Comparison of ENCODE assay signal across 22 mouse cellular contexts in the genomic region with DNA sequence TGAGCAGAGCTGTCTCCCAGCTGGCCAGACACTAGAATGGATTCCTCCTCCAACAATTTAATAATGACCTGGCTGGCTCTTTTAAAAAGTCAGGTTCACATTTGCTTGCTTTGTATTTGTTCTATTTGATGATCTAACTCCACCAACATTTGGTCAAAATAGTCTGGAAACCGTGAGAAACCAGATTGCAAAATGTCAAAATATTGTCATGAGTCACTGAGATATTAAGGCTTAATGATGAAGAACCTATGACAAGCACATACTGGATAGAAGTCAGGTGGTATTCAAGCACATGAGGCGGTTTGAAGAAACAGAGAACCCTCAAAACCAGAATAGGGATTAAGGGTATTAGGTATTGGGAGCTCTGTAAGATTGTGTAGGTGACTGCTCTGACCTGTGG. TPM values are rescaled to one million over a fixed set of nuclear protein-coding genes. Genes with fewer than 3 reads are reported as not detected.
DNase-seq lines count a peak whose midpoint lies in the region; TF ChIP-seq lines count a peak whose summit lies in the region.
"Had no signal": no experiment of that assay in that cellular context is flagged by ENCODE, and none has a peak within 500 bp of the region (broad histone marks: within the 10 kb centered on the region; RNA-seq: fewer than 3 reads in every experiment).

No protein-coding gene starts in this region.

- TF ChIP-seq POLR2A in cerebellum, adult 2 months (IDR thresholded peaks at IDR 0.05; ENCODE audit: borderline replicate concordance, insufficient read depth, low read length): no peak
- no peak for TF ChIP-seq POLR2A in brain, embryonic 14.5 days (IDR thresholded peaks at IDR 0.05; ENCODE audit: borderline replicate concordance, extremely low read depth, insufficient read depth, insufficient read length, poor library complexity, severe bottlenecking)

- H3K27me3 ChIP-seq in cerebellum, adult 2 months (ENCODE audit: control insufficient read depth, insufficient read depth, low read length): no peaks in the 10 kb centered on the region
- peaks cover 46% of the 10 kb centered on the region for H3K27me3 ChIP-seq in heart, embryonic 10.5 days (ENCODE audit: insufficient read depth, poor library complexity, severe bottlenecking)
- H3K27me3 ChIP-seq: CH12.LX; embryonic facial prominence, embryonic 12.5 days; forebrain, embryonic 12.5 days; forebrain, embryonic 15.5 days; Patski had no signal

- no peak overlapping the region for H3K4me3 ChIP-seq in cerebellum, adult 2 months (replicated peaks; ENCODE audit: insufficient read depth, low read depth, low read length)
- no peak overlapping the region for H3K4me3 ChIP-seq in heart, embryonic 10.5 days
- H3K4me3 ChIP-seq: embryonic facial prominence, embryonic 10.5 days; embryonic facial prominence, embryonic 12.5 days; forebrain, embryonic 12.5 days; forebrain, embryonic 15.5 days had no signal

- H3K36me3 ChIP-seq in heart, embryonic 10.5 days: no peaks in the 10 kb centered on the region
- H3K36me3 ChIP-seq: forebrain, embryonic 15.5 days; G1E had no signal

- TF ChIP-seq CTCF in cerebellum, adult 2 months (IDR thresholded peaks at IDR 0.05; ENCODE audit: borderline replicate concordance, insufficient read depth, low read depth, low read length): no peak
- no peak for TF ChIP-seq CTCF in brain, embryonic 14.5 days (IDR thresholded peaks at IDR 0.05; ENCODE audit: borderline replicate concordance, extremely low read depth, insufficient read depth, insufficient read length)

- 37% methylated on average over 2 of the region's 2 CpGs for WGBS in cerebellum, adult 2 months
- 65% methylated on average over 2 of the region's 2 CpGs for WGBS in heart, embryonic 10.5 days

- peaks cover 23% of the 10 kb centered on the region for H3K4me1 ChIP-seq in cerebellum, adult 2 months (ENCODE audit: control insufficient read depth, insufficient read depth, low read length)
- peaks cover 7% of the 10 kb centered on the region for H3K4me1 ChIP-seq in heart, embryonic 10.5 days
- H3K4me1 ChIP-seq: embryonic facial prominence, embryonic 10.5 days; embryonic facial prominence, embryonic 12.5 days; forebrain, embryonic 12.5 days; forebrain, embryonic 15.5 days had no signal

- 0 out of 2 replicates have a peak overlapping the region, but pooled peaks have one; percentile 22 for H3K27ac ChIP-seq in cerebellum, adult 2 months (ENCODE audit: insufficient read depth, low read length)
- no peak overlapping the region for H3K27ac ChIP-seq in heart, embryonic 10.5 days
- H3K27ac ChIP-seq: embryonic facial prominence, embryonic 10.5 days; embryonic facial prominence, embryonic 12.5 days; forebrain, embryonic 12.5 days; forebrain, embryonic 15.5 days had no signal

- DNase-seq in cerebellum, adult 2 months: peak in 1 of 2 experiments; percentile 3
- DNase-seq in cerebellum, adult 11 months: no peak
- peak; percentile 28 for DNase-seq in heart, adult 11 months
- DNase-seq in heart, embryonic 10.5 days (ENCODE audit: low spot score): no peak
- DNase-seq in brain, embryonic 14.5 days (ENCODE audit: low read depth): peak; percentile 63
- DNase-seq in embryo, embryonic 10.5 days (ENCODE audit: low spot score): no peak
- DNase-seq: adrenal gland, adult 8-10 months; adrenal gland, postnatal 14 days; adrenal gland, postnatal 36 days; B cell, adult 2 months; cerebellum, adult 18-20 months; cerebellum, adult 9-10 months; cerebellum, postnatal 10 days; cerebellum, postnatal 36 days; forebrain, postnatal 0 days had no signal

- no peaks in the 10 kb centered on the region for H3K9me3 ChIP-seq in heart, embryonic 10.5 days
- H3K9me3 ChIP-seq: embryonic facial prominence, embryonic 10.5 days; embryonic facial prominence, embryonic 12.5 days; forebrain, embryonic 12.5 days; forebrain, embryonic 15.5 days; G1E had no signal

RNA-seq across cellular contexts. Expression of a gene that starts 12.8 kb away (rescaled TPM):
- polyA plus RNA-seq in cerebellum, adult 2 months (2012; rRNA removed): 14.6 and 17.3 TPM in 2 replicates
- 0.06 and 0.40 TPM in 2 replicates for polyA plus RNA-seq in heart, embryonic 10.5 days (2016; fragmentation: Nextera tagmentation; extraction: Ambion mirVana)
- 5.9 and 8.3 TPM in 2 replicates for polyA plus RNA-seq in brain, embryonic 14.5 days (2012; rRNA removed)
- polyA plus RNA-seq: G1E had no signal

Comparison
In these comparisons a context has a peak if more than half of its experiments do, and no peak if none do; other contexts are left out.
1. DNase-seq: peak in heart, adult 11 months (single experiment) and brain, embryonic 14.5 days (single experiment); none in cerebellum, adult 11 months (single experiment), heart, embryonic 10.5 days (single experiment) and embryo, embryonic 10.5 days (single experiment).